Mouse (Mus musculus) limb, embryonic 12.5 days (tissue): ENCODE measurements around the gene Klhdc8a. TPM values are rescaled to one million over a fixed set of nuclear protein-coding genes. Genes with fewer than 3 reads are reported as not detected.

Experiments used
- ATAC-seq: fragments of 200-750 bp; cut with Nextera tagmentation; 2 replicates; pipeline ENCODE4 v1.8.0; 2017; ENCODE audit warnings: low read depth, moderate TSS enrichment; ENCODE audit not compliant: insufficient number of reproducible peaks, insufficient read depth, low FRiP score, low TSS enrichment
- H3K27ac ChIP-seq: fragments of 300-500 bp; sonication (generic); 2 replicates; pipeline ENCODE4 v1.5.1; 2016; ENCODE audit warnings: mild to moderate bottlenecking, moderate library complexity
- H3K27me3 ChIP-seq: fragments of 300-500 bp; sonication (generic); 2 replicates; pipeline ENCODE4 v1.6.1; 2016; ENCODE audit warnings: mild to moderate bottlenecking, moderate library complexity
- H3K36me3 ChIP-seq: fragments of 300-500 bp; sonication (generic); 2 replicates; pipeline ENCODE4 v1.6.1; 2016; ENCODE audit warnings: mild to moderate bottlenecking, moderate library complexity
- H3K4me1 ChIP-seq: fragments of 300-500 bp; sonication (generic); replicated peaks from 2 replicates; pipeline ENCODE4 v1.6.1; 2016
- H3K4me2 ChIP-seq: fragments of 300-500 bp; sonication (generic); 2 replicates; pipeline ENCODE4 v1.6.1; 2016; ENCODE audit warnings: mild to moderate bottlenecking, moderate library complexity
- H3K4me3 ChIP-seq: fragments of 300-500 bp; sonication (generic); replicated peaks from 2 replicates; pipeline ENCODE4 v1.5.1; 2016; ENCODE audit warnings: mild to moderate bottlenecking
- H3K9ac ChIP-seq: fragments of 300-500 bp; sonication (generic); replicated peaks from 2 replicates; pipeline ENCODE4 v1.6.1; 2016; ENCODE audit warnings: mild to moderate bottlenecking, moderate library complexity
- H3K9me3 ChIP-seq: fragments of 300-500 bp; sonication (generic); 2 replicates; pipeline ENCODE4 v1.6.1; 2016; ENCODE audit warnings: mild to moderate bottlenecking, moderate library complexity
- WGBS: fragments of 180-500 bp; shearing (Covaris S2); methylation state at CpG from one replicate; pipeline ENCODE4 v1.1.7; 2016; 5-methylcytosine and 5-hydroxymethylcytosine counted together
- polyA plus RNA-seq: library from polyadenylated mRNA; unstranded; fragments of >200 nt; fragmentation: Nextera tagmentation; extraction: Ambion mirVana; gene quantifications from 2 replicates; pipeline ENCODE4 v1.2.1, GENCODE M21; 2016

Klhdc8a gene
- polyA plus RNA-seq, 1 experiment from 2014 or later, result 0.05 TPM

DNA sequence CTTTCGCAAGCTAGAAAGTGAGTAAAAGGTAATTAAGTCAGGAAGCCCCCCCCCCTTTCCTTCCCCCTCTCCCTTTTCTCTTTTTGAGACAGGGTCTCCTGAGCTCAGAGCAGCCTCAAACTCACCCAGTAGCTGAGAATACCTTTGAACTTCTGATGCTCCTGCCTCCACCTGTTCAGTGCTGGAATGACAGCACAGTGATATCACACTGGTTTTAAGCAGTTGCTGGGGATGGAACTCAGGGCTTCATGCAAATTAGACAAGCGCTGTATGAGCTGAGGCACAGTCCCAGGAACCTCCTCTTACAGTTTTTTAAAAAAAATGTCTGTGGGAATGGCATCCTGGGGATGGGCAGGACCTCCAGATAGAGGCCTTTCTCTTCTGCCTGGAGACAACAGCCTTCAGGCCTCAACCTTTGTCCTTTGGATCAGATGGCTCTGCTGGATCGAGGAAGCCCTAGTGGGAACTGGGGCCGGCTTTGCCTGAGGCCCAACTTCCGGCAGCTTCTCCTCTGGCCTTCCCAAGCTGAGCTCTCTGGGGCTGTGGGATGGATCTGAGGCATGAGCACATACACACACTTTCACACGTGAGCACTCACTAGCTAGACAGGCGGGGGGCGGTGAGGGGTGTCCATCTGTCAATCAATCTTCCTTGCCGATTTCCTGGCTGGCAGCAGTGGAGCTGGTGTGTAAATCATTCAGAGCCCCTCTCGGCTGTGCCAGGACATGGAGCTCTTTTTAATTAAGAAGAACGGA is 7.3 kb upstream of the Klhdc8a start:
- peaks cover 25% of the 10 kb centered on the region for H3K27me3 ChIP-seq
- 0 out of 2 replicates have a peak overlapping the region, but pooled peaks have one; percentile 34 for H3K9ac ChIP-seq
- no peak overlapping the region for H3K4me3 ChIP-seq
- peak overlapping the region; percentile 14; the same call in 1 of the 2 replicates for H3K27ac ChIP-seq
- no peaks in the 10 kb centered on the region for H3K36me3 ChIP-seq
- ATAC-seq, result no peak
- H3K9me3 ChIP-seq, result no peaks in the 10 kb centered on the region
- H3K4me2 ChIP-seq, result no peak overlapping the region
- 25% methylated on average over 11 of the region's 11 CpGs for WGBS
- H3K4me1 ChIP-seq, result peaks cover 23% of the 10 kb centered on the region

DNA sequence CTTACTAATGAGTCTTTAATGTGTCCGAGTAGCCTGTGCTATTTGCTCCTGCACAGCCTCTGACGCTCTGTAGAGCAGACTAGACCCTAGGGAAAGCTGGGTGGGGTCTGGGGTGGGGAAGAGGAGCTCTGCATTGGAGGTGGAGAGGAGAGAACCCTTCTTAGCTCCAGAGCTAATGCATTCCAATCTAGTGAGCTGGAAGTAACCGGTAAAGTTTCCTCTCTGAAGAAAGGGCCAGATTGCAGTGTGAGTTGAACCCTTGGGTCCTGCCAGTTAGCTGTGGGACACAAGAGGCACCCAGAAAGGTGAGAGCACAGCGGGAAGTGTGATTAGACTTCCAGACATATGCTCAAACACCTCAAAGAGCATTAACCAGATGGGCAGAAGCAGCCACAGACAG is 6.7 kb upstream of the Klhdc8a start:
- Histone ChIP-seq H3K27ac (peak overlapping the region; percentile 14; the same call in 1 of the 2 replicates), H3K36me3 (no peaks in the 10 kb centered on the region), H3K9me3 (no peaks in the 10 kb centered on the region), H3K27me3 (peaks cover 31% of the 10 kb centered on the region), H3K4me1 (peaks cover 23% of the 10 kb centered on the region), H3K4me3 (no peak overlapping the region), H3K4me2 (peak overlapping the region; percentile 32; the same call in 1 of the 2 replicates), H3K9ac (no peak overlapping the region)
- no peak for ATAC-seq
- WGBS, result 20% methylated on average over 4 of the region's 4 CpGs

DNA sequence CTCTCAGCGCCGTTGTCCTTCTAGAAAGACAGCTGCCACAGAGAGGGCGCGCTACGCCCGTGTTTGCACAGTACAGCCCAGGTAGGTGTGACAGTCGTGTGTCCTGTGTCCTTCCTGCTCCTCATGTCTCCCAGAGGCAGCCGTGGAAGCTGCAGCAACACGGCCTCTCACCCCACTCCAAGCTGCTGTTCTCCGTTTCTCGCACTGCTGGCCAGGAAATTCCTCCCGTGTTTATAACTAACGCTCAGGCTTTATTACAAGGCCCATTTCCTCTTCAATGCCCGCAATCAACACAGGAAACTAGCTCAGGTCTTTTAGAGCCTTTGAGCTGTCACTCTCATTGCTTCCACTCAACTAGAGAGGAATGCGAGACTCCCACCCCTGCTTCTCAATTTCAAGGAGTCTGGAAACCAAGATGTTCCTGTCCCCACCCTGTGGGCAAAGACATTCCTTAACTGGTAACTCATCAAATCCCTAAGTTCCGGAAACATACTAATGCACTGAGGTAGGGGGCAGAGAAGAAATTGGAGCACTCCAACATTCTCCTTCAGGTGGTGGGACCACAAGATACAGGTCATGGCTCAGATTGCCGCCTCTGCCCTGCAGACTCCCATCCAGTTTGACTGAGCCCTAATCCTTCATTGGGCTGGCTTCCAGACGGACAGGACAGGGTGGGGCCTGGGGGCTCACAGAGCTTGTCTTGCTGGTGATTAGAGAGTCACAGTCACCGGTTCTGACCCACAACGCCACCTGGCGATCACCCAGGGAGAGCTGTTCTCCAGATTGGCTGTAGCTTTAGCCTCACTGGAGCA is 5.9 kb upstream of the Klhdc8a start:
- H3K27ac ChIP-seq, result peak overlapping the region; percentile 14
- H3K4me2 ChIP-seq, result peak overlapping the region; percentile 32
- ATAC-seq, result no peak
- H3K9me3 ChIP-seq, result no peaks in the 10 kb centered on the region
- no peak overlapping the region for H3K9ac ChIP-seq
- H3K4me1 ChIP-seq, result peaks cover 23% of the 10 kb centered on the region
- WGBS, result 31% methylated on average over 21 of the region's 21 CpGs
- H3K27me3 ChIP-seq, result peaks cover 36% of the 10 kb centered on the region
- no peak overlapping the region for H3K4me3 ChIP-seq
- no peaks in the 10 kb centered on the region for H3K36me3 ChIP-seq

DNA sequence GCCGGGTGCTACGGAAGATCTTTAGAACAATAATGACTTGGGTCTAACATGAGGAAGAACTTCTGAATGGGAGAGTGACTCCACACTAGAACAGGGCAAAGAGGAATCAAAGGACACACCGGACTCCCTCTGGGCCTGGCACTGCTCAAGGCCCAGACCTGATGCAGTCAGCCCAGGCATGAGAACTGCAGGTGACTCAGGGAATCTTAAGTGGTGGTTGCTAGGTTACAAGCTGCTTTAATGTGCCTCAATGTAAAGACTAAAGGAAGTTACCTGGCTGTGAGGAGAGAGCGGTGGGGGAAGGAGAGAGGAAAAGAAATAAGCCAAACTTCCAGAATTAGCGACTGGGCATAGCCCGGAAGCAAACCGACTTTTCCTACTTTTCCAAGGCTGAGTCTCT is 2.9 kb upstream of the Klhdc8a start:
- Histone ChIP-seq H3K36me3 (no peaks in the 10 kb centered on the region), H3K9ac (no peak overlapping the region), H3K27ac (no peak overlapping the region), H3K27me3 (peaks cover 64% of the 10 kb centered on the region), H3K9me3 (no peaks in the 10 kb centered on the region), H3K4me2 (no peak overlapping the region), H3K4me3 (no peak overlapping the region), H3K4me1 (peaks cover 35% of the 10 kb centered on the region)
- 74% methylated on average over 7 of the region's 7 CpGs for WGBS
- no peak for ATAC-seq

DNA sequence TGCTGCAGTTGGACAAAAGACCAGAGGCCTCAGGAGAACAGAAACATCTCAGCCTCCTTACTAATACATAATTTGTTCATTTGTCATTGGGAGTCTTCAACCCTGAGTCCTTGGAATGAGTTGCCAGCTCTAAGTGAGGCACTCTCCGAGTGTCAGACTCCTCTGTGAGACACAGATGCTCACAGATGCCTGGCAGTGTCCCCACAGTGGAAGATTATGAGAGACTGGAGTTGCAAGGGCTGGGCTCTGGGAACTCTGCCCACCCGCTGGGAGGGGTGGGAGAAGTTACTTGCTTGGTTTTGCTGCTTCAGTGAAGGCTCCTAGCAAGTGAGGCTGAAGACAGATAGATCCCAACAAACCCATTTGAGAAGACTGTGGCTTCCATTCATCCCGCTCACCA is 2.4 kb upstream of the Klhdc8a start:
- WGBS, result 71% methylated on average over 3 of the region's 3 CpGs
- Histone ChIP-seq H3K27me3 (peaks cover 67% of the 10 kb centered on the region), H3K4me1 (peaks cover 33% of the 10 kb centered on the region), H3K4me2 (no peak overlapping the region), H3K9me3 (no peaks in the 10 kb centered on the region), H3K4me3 (no peak overlapping the region), H3K27ac (no peak overlapping the region), H3K36me3 (no peaks in the 10 kb centered on the region), H3K9ac (no peak overlapping the region)
- ATAC-seq, result no peak

DNA sequence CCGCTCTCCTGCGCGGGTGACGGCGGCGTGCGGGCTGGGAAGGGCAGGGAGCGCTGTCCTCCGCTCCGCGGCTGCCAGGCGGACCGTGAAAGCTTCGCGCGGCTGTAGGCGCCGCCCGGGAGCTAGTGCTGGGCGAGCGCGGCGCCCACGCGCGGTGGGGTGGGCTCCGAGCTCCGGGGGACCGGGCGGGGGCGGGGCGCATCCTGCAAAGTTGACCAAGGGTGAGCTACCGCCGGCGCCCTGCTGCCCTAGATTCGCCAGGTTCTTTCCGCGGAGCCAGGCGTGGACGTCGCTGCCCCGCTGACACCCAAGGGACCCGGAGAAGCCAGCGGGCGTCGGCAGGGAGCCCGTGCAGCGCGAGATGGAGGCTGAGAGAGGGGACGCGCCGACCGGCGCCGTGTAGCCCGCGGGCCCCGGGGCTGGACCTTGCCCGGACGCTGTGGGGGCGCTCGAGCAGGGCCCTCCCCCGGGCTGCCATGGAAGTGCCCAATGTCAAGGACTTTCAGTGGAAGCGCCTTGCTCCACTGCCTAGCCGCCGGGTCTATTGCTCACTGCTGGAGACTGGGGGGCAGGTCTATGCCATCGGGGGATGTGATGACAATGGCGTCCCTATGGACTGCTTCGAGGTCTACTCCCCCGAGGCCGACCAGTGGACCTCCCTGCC is 507 bp downstream of the Klhdc8a start:
- WGBS, result under 1% methylated on average over 66 of the region's 71 CpGs
- H3K4me1 ChIP-seq, result peaks cover 12% of the 10 kb centered on the region
- H3K9ac ChIP-seq, result peak overlapping the region; percentile 69
- no peaks in the 10 kb centered on the region for H3K9me3 ChIP-seq
- no peak overlapping the region for H3K27ac ChIP-seq
- H3K27me3 ChIP-seq, result peaks cover 78% of the 10 kb centered on the region
- no peaks in the 10 kb centered on the region for H3K36me3 ChIP-seq
- ATAC-seq, result peak; percentile 16; the same call in 1 of the 2 replicates
- H3K4me3 ChIP-seq, result peak overlapping the region; percentile 60
- H3K4me2 ChIP-seq, result peak overlapping the region; percentile 100

DNA sequence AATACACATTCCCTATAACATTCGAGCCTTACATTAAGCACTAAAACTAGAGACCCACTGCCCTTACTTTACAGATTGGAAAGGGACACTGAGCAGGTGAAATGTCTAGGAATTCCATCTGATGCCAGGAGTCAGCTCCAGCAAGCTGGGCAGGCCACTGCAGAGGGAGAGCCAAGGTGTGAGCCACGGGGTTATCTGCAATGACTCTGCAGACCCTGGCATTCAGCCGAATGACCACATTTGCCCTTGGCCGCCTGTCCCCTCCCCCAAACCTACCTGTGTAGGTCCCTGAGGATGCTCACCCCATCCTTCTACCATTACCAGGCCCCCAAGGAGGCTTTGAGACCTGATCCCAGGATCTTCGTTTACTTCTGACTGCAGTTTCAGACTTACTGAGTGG is 1.3 kb downstream of the Klhdc8a start:
- 71% methylated on average over 5 of the region's 5 CpGs for WGBS
- Histone ChIP-seq H3K4me1 (peaks cover 12% of the 10 kb centered on the region), H3K4me3 (peak overlapping the region; percentile 60; the same call in 1 of the 2 replicates), H3K36me3 (no peaks in the 10 kb centered on the region), H3K27me3 (peaks cover 82% of the 10 kb centered on the region), H3K27ac (no peak overlapping the region), H3K9ac (no peak overlapping the region), H3K9me3 (no peaks in the 10 kb centered on the region), H3K4me2 (no peak overlapping the region)
- no peak for ATAC-seq

DNA sequence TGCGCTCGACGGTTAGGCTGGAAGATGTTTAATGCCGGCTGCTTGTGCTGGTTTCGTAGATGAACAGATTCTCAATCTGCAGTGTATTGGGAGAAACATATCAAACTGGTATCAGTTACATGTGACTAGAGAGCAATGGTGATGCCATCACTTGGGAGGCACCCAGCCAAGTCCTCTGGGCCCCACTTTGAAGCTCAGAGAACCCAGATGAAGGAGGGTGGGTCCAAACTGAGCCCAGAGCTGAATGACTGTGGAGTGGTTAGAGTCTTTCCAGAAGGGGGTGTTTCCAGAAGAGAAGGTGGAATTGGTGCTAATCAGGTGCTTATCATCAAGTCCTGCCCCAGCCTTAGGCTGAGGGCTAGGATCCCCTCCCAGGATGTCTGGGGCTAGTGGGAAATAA is 2.8 kb downstream of the Klhdc8a start:
- Histone ChIP-seq H3K4me2 (no peak overlapping the region), H3K27ac (no peak overlapping the region), H3K4me1 (peaks cover 12% of the 10 kb centered on the region), H3K9me3 (no peaks in the 10 kb centered on the region), H3K4me3 (no peak overlapping the region), H3K36me3 (no peaks in the 10 kb centered on the region), H3K9ac (no peak overlapping the region), H3K27me3 (peaks cover 77% of the 10 kb centered on the region)
- 94% methylated on average over 5 of the region's 5 CpGs for WGBS
- no peak for ATAC-seq

DNA sequence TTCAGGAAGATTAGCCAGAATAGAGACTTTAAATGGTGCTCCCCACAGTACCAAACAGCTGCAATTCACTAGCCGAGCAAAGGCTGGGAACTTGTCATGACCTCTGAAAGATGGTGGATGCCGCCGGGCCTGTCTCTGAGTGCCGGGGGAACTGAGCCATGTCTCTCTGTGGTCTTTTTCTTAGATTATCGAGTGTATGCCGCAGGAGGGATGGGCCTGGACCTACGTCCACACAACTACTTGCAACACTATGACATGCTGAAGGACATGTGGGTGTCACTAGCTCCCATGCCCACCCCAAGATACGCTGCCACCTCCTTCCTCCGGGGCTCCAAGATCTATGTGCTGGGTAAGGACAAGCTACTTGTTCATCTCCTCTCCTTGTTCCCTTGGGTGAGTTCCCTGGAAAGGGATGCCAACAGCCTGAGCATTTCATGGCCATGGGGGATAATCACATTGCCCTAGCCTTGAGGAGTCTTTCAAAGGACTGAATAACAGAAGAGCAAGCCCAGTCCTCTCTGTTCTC is 4.0 kb downstream of the Klhdc8a start:
- Histone ChIP-seq H3K27me3 (peaks cover 66% of the 10 kb centered on the region), H3K4me1 (peaks cover 12% of the 10 kb centered on the region), H3K4me2 (no peak overlapping the region), H3K27ac (no peak overlapping the region), H3K9ac (no peak overlapping the region), H3K4me3 (no peak overlapping the region), H3K9me3 (no peaks in the 10 kb centered on the region), H3K36me3 (no peaks in the 10 kb centered on the region)
- 82% methylated on average over 9 of the region's 9 CpGs for WGBS
- no peak for ATAC-seq

DNA sequence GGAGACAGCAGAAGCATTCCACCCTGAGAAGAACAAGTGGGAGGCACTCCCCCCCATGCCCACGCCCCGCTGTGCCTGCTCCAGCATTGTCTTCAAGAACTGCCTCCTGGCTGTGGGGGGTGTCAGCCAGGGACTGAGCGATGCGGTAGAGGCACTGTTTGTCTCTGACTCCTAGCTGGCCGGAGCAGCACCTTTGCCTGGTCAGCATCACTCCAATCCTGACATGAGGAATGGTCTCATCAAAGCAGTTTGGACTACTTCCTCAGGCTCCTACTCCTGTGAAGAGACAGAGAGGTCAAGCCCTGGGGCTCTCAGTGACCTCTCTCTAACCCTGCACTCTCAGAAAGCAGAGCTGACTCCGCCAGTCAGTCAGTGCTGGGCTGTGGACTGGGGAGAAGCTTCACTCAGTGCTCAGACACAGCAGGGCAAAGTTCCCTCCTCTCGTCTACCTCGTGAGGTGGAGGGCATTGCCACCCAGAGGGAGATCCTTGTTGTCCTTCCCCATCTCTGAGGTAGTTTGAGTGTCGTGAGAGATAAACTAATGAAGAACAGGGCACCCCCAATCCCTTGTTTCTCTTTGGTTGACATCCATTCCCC is 6.3 kb downstream of the Klhdc8a start:
- ATAC-seq, result no peak
- H3K9me3 ChIP-seq, result no peaks in the 10 kb centered on the region
- H3K27ac ChIP-seq, result no peak overlapping the region
- H3K4me2 ChIP-seq, result no peak overlapping the region
- H3K36me3 ChIP-seq, result no peaks in the 10 kb centered on the region
- H3K4me1 ChIP-seq, result peaks cover 7% of the 10 kb centered on the region
- H3K9ac ChIP-seq, result no peak overlapping the region
- H3K4me3 ChIP-seq, result no peak overlapping the region
- WGBS, result 14% methylated on average over 9 of the region's 9 CpGs
- H3K27me3 ChIP-seq, result peaks cover 54% of the 10 kb centered on the region
